Mouse (Mus musculus): Measurements from ENCODE around the gene Zfp120. TPM values are rescaled to one million over a fixed set of nuclear protein-coding genes. Genes with fewer than 3 reads are reported as not detected.

The Zfp120 gene
- polyA plus RNA-seq (2012; rRNA removed; ENCODE audit: low replicate concordance) = 0.06 and 0.44 TPM in 2 replicates

GRCm38 (mm10) chr2:150136435-150136897, at the start of gene Zfp120:
Zfp120 (minus strand) TSS chr2:150136708.

GRCm38 (mm10) chr2:150181570-150181999, 45.1 kb upstream of the Zfp120 start, which contains the start of gene Gm14139:
Gm14139 (plus strand) TSS chr2:150181755.

GRCm38 (mm10) chr2:150179579-150179978, 43.1 kb upstream of the Zfp120 start, which contains the start of gene Gm10770:
Gm10770 (minus strand) TSS chr2:150179679.

Other genes with a start within 250 kb of the Zfp120 start
- gene Gm10770, start 43.0 kb upstream of the Zfp120 start, polyA plus RNA-seq (2012; rRNA removed; ENCODE audit: low replicate concordance) = not detected in 2 replicates
- gene Gm14139, start 45.0 kb upstream of the Zfp120 start, polyA plus RNA-seq (2012; rRNA removed; ENCODE audit: low replicate concordance) = not detected in 2 replicates
- 0.06 and 0.18 TPM in 2 replicates for gene Zfp937, start 81.4 kb upstream of the Zfp120 start, polyA plus RNA-seq (2012; rRNA removed; ENCODE audit: low replicate concordance)
- not detected in 2 replicates for gene Gm21994, start 118.9 kb upstream of the Zfp120 start, polyA plus RNA-seq (2012; rRNA removed; ENCODE audit: low replicate concordance)
- not detected in 2 replicates for gene Gm14124, start 120.8 kb upstream of the Zfp120 start, polyA plus RNA-seq (2012; rRNA removed; ENCODE audit: low replicate concordance)
- not detected in 2 replicates for gene Gm10130, start 187.0 kb upstream of the Zfp120 start, polyA plus RNA-seq (2012; rRNA removed; ENCODE audit: low replicate concordance)
- gene 3300002I08Rik, start 226.1 kb upstream of the Zfp120 start, polyA plus RNA-seq (2012; rRNA removed; ENCODE audit: low replicate concordance) = 0.25 and 0.55 TPM in 2 replicates